Mouse (Mus musculus) heart, embryonic 10.5 days (tissue): Measurements from ENCODE around the gene Zfp458. TPM values are rescaled to one million over a fixed set of nuclear protein-coding genes. Genes with fewer than 3 reads are reported as not detected.
A peak's percentile ranks its signal among the peaks of the same experiment; 100 is the strongest.
"Not testable (repeated sequence)": the region's sequence is repeated elsewhere in the genome, so short reads cannot be mapped to it uniquely, and the experiment has no call there.

Source experiments
- DNase-seq: peaks from one replicate; pipeline ENCODE4 v3.0.0-alpha.2; 2017; ENCODE audit warnings: low spot score
- H3K27ac ChIP-seq: fragments of 300-500 bp; sonication (generic); 2 replicates; pipeline ENCODE4 v1.5.1; 2016; ENCODE audit warnings: mild to moderate bottlenecking
- H3K27me3 ChIP-seq: fragments of 300-500 bp; sonication (generic); 2 replicates; pipeline ENCODE4 v1.6.1; 2016; ENCODE audit warnings: mild to moderate bottlenecking; ENCODE audit not compliant: poor library complexity, insufficient read depth, severe bottlenecking
- H3K36me3 ChIP-seq: fragments of 300-500 bp; sonication (generic); 2 replicates; pipeline ENCODE4 v1.6.1; 2016; ENCODE audit warnings: mild to moderate bottlenecking, moderate library complexity
- H3K4me1 ChIP-seq: fragments of 300-500 bp; sonication (generic); 2 replicates; pipeline ENCODE4 v1.6.1; 2016; ENCODE audit warnings: mild to moderate bottlenecking
- H3K4me3 ChIP-seq: fragments of 300-500 bp; sonication (generic); 2 replicates; pipeline ENCODE4 v1.5.1; 2016; ENCODE audit warnings: mild to moderate bottlenecking, moderate library complexity
- H3K9me3 ChIP-seq: fragments of 300-500 bp; sonication (generic); 2 replicates; pipeline ENCODE4 v1.6.1; 2016; ENCODE audit warnings: mild to moderate bottlenecking, moderate library complexity
- WGBS: fragments of 180-500 bp; shearing (Covaris S2); methylation state at CpG from one replicate; pipeline ENCODE4 v1.1.7; 2016; 5-methylcytosine and 5-hydroxymethylcytosine counted together
- polyA plus RNA-seq: library from polyadenylated mRNA; unstranded; fragments of >200 nt; fragmentation: Nextera tagmentation; extraction: Ambion mirVana; gene quantifications from 2 replicates; pipeline ENCODE4 v1.2.1, GENCODE M21; 2016

The Zfp458 gene
- polyA plus RNA-seq: 1.4 and 1.6 TPM in 2 replicates

DNA sequence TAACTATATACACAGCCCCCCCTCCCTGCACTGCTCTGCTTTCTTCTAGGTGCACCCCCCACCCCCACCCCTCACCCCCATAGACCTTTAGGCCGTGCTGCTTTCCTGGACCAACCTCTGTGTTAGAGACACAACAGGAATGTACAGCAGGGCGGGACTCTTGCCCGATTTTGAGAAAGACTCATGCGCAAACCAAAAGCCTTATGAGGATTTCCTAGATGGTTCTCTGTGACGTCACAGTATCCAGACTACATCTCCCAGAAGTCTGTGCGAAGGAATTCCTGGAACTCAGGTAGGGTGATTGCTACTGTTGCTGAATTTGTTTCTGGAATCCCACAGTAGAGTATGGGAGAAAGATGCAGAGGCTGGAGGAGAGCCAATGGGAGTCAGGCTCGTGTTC, at the start of gene Zfp458:
Gene Zfp458, minus strand, starts transcription at position 153 of the 400 bp plus-strand sequence.
- H3K4me3 ChIP-seq: no peak within 1 kb of the TSS
- no peak within 1 kb of the TSS for H3K27ac ChIP-seq
- H3K4me1 ChIP-seq: no peaks in the 10 kb centered on the region
- H3K9me3 ChIP-seq: no peaks in the 10 kb centered on the region
- H3K36me3 ChIP-seq: no peaks in the 10 kb centered on the region
- 43% methylated on average over 7 of the region's 7 CpGs for WGBS
- no peak for DNase-seq
- no peaks in the 10 kb centered on the region for H3K27me3 ChIP-seq

DNA sequence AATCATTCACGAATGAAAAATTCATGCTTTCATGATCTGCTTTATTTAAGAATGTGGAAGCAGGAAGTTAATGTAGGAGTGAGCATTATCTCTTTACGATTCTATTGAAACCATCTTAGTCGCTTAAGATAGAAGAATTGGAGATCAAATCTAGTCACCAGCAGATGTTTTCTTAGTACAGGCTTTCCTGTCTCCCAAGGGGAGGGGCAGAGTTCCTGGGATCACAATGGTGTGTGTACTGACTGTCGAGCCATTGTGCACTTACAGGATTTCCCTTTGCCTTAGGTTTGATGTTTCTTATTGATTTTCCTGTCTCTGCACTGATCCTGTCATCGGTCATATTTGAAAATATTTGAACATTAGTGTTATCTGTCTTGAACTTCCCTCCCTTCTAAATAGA, 28.5 kb upstream of the Zfp458 start:
- H3K36me3 ChIP-seq: no peaks in the 10 kb centered on the region
- DNase-seq: no peak
- 29% methylated on average over 5 of the region's 5 CpGs for WGBS

DNA sequence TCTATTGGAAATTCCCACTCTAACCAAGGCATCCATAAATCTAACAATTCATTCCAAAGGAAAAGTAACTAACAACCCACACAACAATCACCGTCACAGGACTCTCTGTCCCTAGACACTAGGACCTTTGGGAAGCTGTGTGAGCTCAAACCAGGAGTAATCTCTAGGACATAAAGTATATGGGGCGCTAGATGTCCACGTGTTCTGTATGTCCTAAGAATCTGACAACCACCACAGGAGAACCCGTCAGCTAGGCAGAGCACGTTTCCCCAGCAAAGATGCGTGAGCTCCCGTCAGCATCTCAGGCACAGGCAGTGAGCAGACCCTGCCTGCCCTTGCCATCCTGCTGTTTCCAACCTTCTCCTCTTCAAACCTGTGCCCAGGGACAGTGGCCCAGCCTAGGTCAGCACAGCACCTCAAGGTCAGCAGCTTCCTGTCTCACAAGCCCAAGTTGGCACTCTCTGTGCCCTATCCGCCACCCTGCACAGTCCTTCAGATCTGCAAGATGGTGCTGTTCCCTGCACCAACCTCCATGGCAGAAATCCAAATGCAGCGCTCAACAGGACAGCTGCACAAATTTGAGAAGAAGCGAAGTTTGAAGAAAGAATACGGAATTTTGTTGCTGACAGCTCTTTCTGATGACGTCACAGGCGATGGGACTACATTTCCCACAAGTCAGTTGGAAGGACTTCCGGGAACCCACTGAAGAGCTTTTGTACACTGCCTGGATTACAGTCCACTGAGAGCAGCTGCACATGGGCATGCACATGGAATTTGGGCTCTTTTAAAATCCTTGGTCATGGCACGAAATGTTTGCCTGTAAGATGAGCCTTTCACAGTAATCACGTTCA, 27.8 kb upstream of the Zfp458 start, which contains the start of gene Zfp457:
Gene Zfp457, minus strand, starts transcription at position 664 of the 851 bp plus-strand sequence.
- Histone ChIP-seq H3K27ac (peak within 1 kb of the TSS; percentile 90), H3K4me1 (peaks cover 6% of the 10 kb centered on the region; the same call in 1 of the 2 replicates), H3K9me3 (no peaks in the 10 kb centered on the region), H3K27me3 (no peaks in the 10 kb centered on the region), H3K4me3 (peak within 1 kb of the TSS; percentile 76), H3K36me3 (no peaks in the 10 kb centered on the region)
- 9% methylated on average over 16 of the region's 16 CpGs for WGBS
- peak; percentile 94 for DNase-seq

More for the DNA sequence above, 28.5 kb upstream of the Zfp458 start:
- H3K4me1 ChIP-seq: peaks cover 6% of the 10 kb centered on the region; the same call in 1 of the 2 replicates
- H3K9me3 ChIP-seq: no peaks in the 10 kb centered on the region
- H3K27ac ChIP-seq: peak overlapping the region; percentile 90
- H3K27me3 ChIP-seq: no peaks in the 10 kb centered on the region
- peak overlapping the region; percentile 76 for H3K4me3 ChIP-seq

DNA sequence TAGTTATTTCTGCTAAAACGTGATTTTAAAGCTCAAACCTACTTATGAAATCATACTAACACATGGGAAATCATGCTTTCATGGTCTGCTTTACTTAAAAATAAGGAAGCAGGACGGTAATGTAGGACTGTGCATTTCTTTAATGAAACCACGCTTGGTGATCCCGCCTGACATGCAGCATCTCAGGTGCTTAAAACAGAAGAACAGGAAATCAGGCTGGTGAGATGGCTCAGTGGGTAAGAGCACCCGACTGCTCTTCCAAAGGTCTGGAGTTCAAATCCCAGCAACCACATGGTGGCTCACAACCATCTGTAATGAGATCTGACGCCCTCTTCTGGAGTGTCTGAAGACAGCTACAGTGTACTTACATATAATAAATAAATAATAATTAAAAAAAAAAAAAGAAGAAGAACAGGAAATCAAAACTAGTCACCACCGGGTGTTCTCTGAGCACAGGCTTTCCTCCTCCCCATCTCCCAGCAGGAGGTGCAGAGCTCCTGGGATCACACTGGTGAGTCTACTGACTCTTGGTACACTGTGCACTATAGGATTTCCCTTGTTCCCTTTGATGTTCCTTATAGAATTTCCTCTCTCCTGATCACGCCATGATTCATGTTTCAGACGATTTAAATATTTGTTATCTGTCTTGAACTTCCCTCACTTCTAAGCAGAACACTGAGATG, 8.7 kb downstream of the Zfp458 start:
- not testable (repeated sequence) for H3K4me1 ChIP-seq, H3K36me3 ChIP-seq, H3K9me3 ChIP-seq, H3K27me3 ChIP-seq, DNase-seq
- H3K4me3 ChIP-seq: peak overlapping the region; percentile 76
- WGBS: 46% methylated on average over 9 of the region's 9 CpGs
- H3K27ac ChIP-seq: peak overlapping the region; percentile 85; the same call in 1 of the 2 replicates

DNA sequence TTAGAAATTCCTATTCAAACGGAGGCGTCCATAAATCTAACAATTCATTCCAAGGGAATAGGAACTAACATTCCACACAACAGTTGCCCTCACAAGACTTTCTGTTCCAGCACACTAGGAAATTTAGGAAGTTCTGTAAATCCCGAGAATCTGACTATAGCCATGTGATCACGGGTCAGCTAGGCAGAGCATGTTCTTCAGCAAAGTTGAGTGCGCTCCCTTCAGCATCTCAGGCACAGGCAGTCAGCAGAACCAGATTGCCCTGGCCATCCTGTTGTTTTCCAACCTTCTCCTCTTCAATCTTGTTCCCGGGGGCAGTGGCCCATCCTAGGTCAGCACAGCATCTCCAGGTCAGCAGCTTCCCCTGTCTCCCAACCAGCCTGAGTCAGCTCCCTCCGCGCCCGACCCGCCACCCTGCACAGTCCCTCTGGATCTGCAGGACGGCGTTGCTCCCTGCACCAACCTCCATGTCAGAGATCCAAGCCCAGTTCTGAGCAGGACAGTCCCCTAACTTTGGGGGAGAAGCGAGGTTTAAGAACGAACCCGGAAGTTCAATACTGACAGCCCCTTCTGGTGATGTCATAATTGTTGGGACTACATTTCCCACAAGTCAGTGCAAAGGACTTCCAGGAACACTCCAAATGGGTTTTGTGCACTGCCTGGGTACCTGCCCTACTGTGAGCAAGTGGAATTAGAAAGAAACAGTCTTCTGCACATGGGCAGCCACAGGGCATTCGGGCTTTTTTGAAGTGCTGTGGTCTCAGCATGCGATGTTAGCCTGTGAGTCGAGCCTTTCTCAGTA, 9.5 kb downstream of the Zfp458 start:
- peak; percentile 90 for DNase-seq
- peak overlapping the region; percentile 76 for H3K4me3 ChIP-seq
- 0 out of 2 replicates have a peak, but pooled peaks cover 5% of the 10 kb centered on the region for H3K36me3 ChIP-seq
- H3K4me1 ChIP-seq: peaks cover 3% of the 10 kb centered on the region; the same call in 1 of the 2 replicates
- H3K27ac ChIP-seq: peak overlapping the region; percentile 85
- 7% methylated on average over 18 of the region's 18 CpGs for WGBS
- H3K27me3 ChIP-seq: no peaks in the 10 kb centered on the region
- H3K9me3 ChIP-seq: no peaks in the 10 kb centered on the region

DNA sequence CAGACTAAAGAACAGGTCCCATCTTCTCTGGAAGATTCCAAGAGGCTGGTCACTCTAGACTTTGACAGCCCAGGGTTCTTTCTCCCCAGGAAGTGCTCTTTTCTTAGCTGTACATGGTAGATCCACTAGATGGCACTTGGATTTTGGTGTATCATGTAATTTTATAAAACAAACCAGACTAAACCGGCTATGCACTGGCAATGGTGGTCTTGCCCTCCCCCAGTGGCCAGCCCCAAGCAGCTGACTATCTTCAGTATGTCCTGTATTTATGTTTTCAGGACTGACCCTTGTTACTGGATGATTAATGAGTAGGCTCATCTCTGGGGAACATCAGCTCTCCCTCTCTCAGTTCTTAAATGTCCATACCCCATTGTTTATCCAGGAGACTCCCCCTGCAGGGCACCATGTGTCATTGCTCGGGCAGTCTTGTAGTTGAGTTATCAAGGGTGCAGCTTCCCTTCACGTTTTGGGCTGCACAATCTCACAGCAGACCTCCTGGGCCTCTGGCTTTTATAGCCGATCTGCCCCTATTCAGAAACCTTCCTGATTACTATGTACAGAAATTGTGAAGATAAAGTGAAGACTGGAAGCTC, 64.2 kb downstream of the Zfp458 start:
- Histone ChIP-seq H3K9me3 (no peaks in the 10 kb centered on the region), H3K27me3 (no peaks in the 10 kb centered on the region), H3K27ac (no peak overlapping the region), H3K4me1 (no peaks in the 10 kb centered on the region), H3K4me3 (no peak overlapping the region), H3K36me3 (no peaks in the 10 kb centered on the region)
- 55% methylated on average over 4 of the region's 4 CpGs for WGBS
- DNase-seq: no peak

Other genes starting within 250 kb of the Zfp458 start
- 2.1 and 2.2 TPM in 2 replicates for gene Zfp712, start 217.3 kb downstream of the Zfp458 start, polyA plus RNA-seq
- 3.4 and 3.8 TPM in 2 replicates for gene Zfp708, start 180.5 kb downstream of the Zfp458 start, polyA plus RNA-seq
- gene Gm28557, start 169.9 kb downstream of the Zfp458 start, polyA plus RNA-seq: 2.0 and 3.0 TPM in 2 replicates
- gene Rslcan18, start 162.2 kb downstream of the Zfp458 start, polyA plus RNA-seq: 0.23 and 0.49 TPM in 2 replicates
- gene Zfp759, start 156.8 kb downstream of the Zfp458 start, polyA plus RNA-seq: 1.0 and 1.5 TPM in 2 replicates
- gene Rsl1, start 105.3 kb downstream of the Zfp458 start, polyA plus RNA-seq: 4.6 and 5.4 TPM in 2 replicates
- gene Zfp455, start 84.0 kb downstream of the Zfp458 start, polyA plus RNA-seq: 0.99 and 1.3 TPM in 2 replicates
- gene Zfp457, start 28.0 kb upstream of the Zfp458 start, polyA plus RNA-seq: 0.40 and 0.86 TPM in 2 replicates
- 1.5 and 2.6 TPM in 2 replicates for gene Zfp595, start 54.1 kb upstream of the Zfp458 start, polyA plus RNA-seq
- not detected in 2 replicates for gene Gm28044, start 82.1 kb upstream of the Zfp458 start, polyA plus RNA-seq
- gene Zfp953, start 82.1 kb upstream of the Zfp458 start, polyA plus RNA-seq: 0.59 and 0.84 TPM in 2 replicates
- gene Gm28041, start 97.3 kb upstream of the Zfp458 start, polyA plus RNA-seq: 0.25 and 0.57 TPM in 2 replicates
- gene Zfp456, start 97.3 kb upstream of the Zfp458 start, polyA plus RNA-seq: 1.2 and 1.4 TPM in 2 replicates
- gene Zfp429, start 121.4 kb upstream of the Zfp458 start, polyA plus RNA-seq: 3.4 and 4.0 TPM in 2 replicates
- 0.69 and 1.2 TPM in 2 replicates for gene Zfp459, start 143.0 kb upstream of the Zfp458 start, polyA plus RNA-seq
- 5.7 and 6.2 TPM in 2 replicates for gene Zfp874a, start 173.2 kb upstream of the Zfp458 start, polyA plus RNA-seq
- 1.4 and 2.1 TPM in 2 replicates for gene Zfp874b, start 205.8 kb upstream of the Zfp458 start, polyA plus RNA-seq
- gene Zfp58, start 222.1 kb upstream of the Zfp458 start, polyA plus RNA-seq: 9.6 and 12.9 TPM in 2 replicates
- gene Gm26965, start 247.7 kb upstream of the Zfp458 start, polyA plus RNA-seq: not detected in 2 replicates
- gene Zfp87, start 247.7 kb upstream of the Zfp458 start, polyA plus RNA-seq: 14.9 and 16.7 TPM in 2 replicates